Mouse (Mus musculus) G1E (cell line): ENCODE results near the gene Atp8a1. TPM values are rescaled to one million over a fixed set of nuclear protein-coding genes. Genes with fewer than 3 reads are reported as not detected.
"Not testable (repeated sequence)": the region's sequence is repeated elsewhere in the genome, so short reads cannot be mapped to it uniquely, and the experiment has no call there.

ENCODE experiments used
- ATAC-seq: 2 replicates; pipeline ENCODE4 v1.8.0; 2016; ENCODE audit warnings: mild to moderate bottlenecking; ENCODE audit not compliant: insufficient number of reproducible peaks, poor library complexity, low FRiP score, severe bottlenecking; ENCODE audit errors: extremely low read depth
- DNase-seq: peaks from one replicate; pipeline ENCODE4 v3.0.0; 2012; ENCODE audit warnings: low spot score
- H3K27me3 ChIP-seq: 2 replicates; pipeline ENCODE4 v1.6.1; 2012; ENCODE audit warnings: mild to moderate bottlenecking, low read length, inconsistent platforms; ENCODE audit not compliant: insufficient read depth
- H3K36me3 ChIP-seq: replicated peaks from 2 replicates; pipeline ENCODE3; 2012; ENCODE audit warnings: mild to moderate bottlenecking, inconsistent platforms
- H3K4me1 ChIP-seq: 2 replicates; pipeline ENCODE4 v1.6.1; 2012; ENCODE audit warnings: low read depth, low read length, inconsistent platforms, mixed read lengths; ENCODE audit not compliant: insufficient read depth
- H3K4me3 ChIP-seq: 2 replicates; pipeline ENCODE4 v1.5.1; 2012; ENCODE audit warnings: low read depth, mild to moderate bottlenecking, inconsistent platforms, low read length, moderate library complexity, mixed read lengths
- H3K9me3 ChIP-seq: replicated peaks from 2 replicates; pipeline ENCODE4 v1.6.1; 2012; ENCODE audit warnings: inconsistent platforms
- CTCF ChIP-seq: IDR thresholded peaks from 2 replicates; pipeline ENCODE4 v1.5.1; 2012; ENCODE audit warnings: low read depth, low read length, inconsistent platforms, mixed read lengths
- GATA1 ChIP-seq: IDR thresholded peaks from 2 replicates; pipeline ENCODE4 v1.6.1; 2012; ENCODE audit warnings: borderline replicate concordance, low read length, inconsistent platforms, mixed read lengths
- GATA2 ChIP-seq: IDR thresholded peaks from 2 replicates; pipeline ENCODE4 v1.6.1; 2012; ENCODE audit warnings: low read depth, low read length, inconsistent platforms, borderline replicate concordance
- POLR2AphosphoS5 ChIP-seq: IDR thresholded peaks from 2 replicates; pipeline ENCODE4 v1.6.1; 2012; ENCODE audit warnings: low read depth, low read length, inconsistent platforms; ENCODE audit not compliant: insufficient replicate concordance
- TAL1 ChIP-seq: conservative IDR thresholded peaks from 2 replicates; pipeline ENCODE4 v1.6.1; 2012; ENCODE audit warnings: low read depth, low read length, inconsistent platforms, mixed read lengths
- polyA plus RNA-seq: library from polyadenylated mRNA; stranded (reverse); fragments of >175 nt; gene quantifications from 2 replicates; pipeline ENCODE4 v1.2.3, GENCODE M21; 2012
- total RNA-seq, 2 experiments: library from RNA; stranded (forward) in 1 of 2; stranded (reverse) in 1 of 2; fragments of 200-1000 nt in 1 of 2; fragments of >200 nt in 1 of 2; fragmentation: Nextera tagmentation in 1 of 2; gene quantifications; 2 replicates each; pipeline ENCODE4 v1.2.3; 2014 to 2017

The Atp8a1 gene
- total and polyA plus RNA-seq, 3 experiments: 13.5 to 156 (median 75.0) TPM

GRCm38 (mm10) chr5:67821185-67821584, 26.0 kb downstream of the Atp8a1 start:
- ATAC-seq: no peak; the same call in 1 of the 2 replicates
- Histone ChIP-seq H3K36me3 (peaks cover 32% of the 10 kb centered on the region), H3K4me1 (peaks cover 43% of the 10 kb centered on the region), H3K9me3 (no peaks in the 10 kb centered on the region), H3K27me3 (no peaks in the 10 kb centered on the region), H3K4me3 (peak overlapping the region; percentile 36; the same call in 1 of the 2 replicates)
- DNase-seq: no peak
- TF ChIP-seq GATA2: no peak
- no peak for TF ChIP-seq TAL1
- no peak for TF ChIP-seq GATA1

- TF ChIP-seq POLR2AphosphoS5: no peak
- no peak for TF ChIP-seq CTCF
- TF ChIP-seq GATA1: no peak
- no peak for TF ChIP-seq GATA2
- no peak for TF ChIP-seq TAL1
- H3K9me3 ChIP-seq: no peaks in the 10 kb centered on the region
- no peak for DNase-seq
- H3K36me3 ChIP-seq: peaks cover 28% of the 10 kb centered on the region
- H3K4me3 ChIP-seq: no peak overlapping the region
- no peaks in the 10 kb centered on the region for H3K27me3 ChIP-seq
- no peak for ATAC-seq
- peaks cover 50% of the 10 kb centered on the region for H3K4me1 ChIP-seq
Measured at GRCm38 (mm10) chr5:67819451-67819850, 27.8 kb downstream of the Atp8a1 start.

GRCm38 (mm10) chr5:67815572-67816325, 31.5 kb downstream of the Atp8a1 start:
- DNase-seq (peak; percentile 37), ATAC-seq (peak; percentile 79)
- Histone ChIP-seq H3K4me3 (peak overlapping the region; percentile 69), H3K27me3 (no peaks in the 10 kb centered on the region), H3K4me1 (peaks cover 47% of the 10 kb centered on the region), H3K9me3 (no peaks in the 10 kb centered on the region), H3K36me3 (peaks cover 33% of the 10 kb centered on the region)
- TF ChIP-seq GATA2: no peak
- 0 out of 2 replicates have a peak, but pooled peaks have one; percentile 14 for TF ChIP-seq TAL1
- no peak for TF ChIP-seq CTCF
- no peak for TF ChIP-seq GATA1
- TF ChIP-seq POLR2AphosphoS5: no peak

- peaks cover 38% of the 10 kb centered on the region for H3K36me3 ChIP-seq
- not testable (repeated sequence) for DNase-seq, ATAC-seq
Measured at GRCm38 (mm10) chr5:67815060-67815459, 32.2 kb downstream of the Atp8a1 start.

GRCm38 (mm10) chr5:67814437-67814965, 32.7 kb downstream of the Atp8a1 start:
- no peak for DNase-seq
- no peak for TF ChIP-seq CTCF
- no peak for TF ChIP-seq TAL1
- TF ChIP-seq POLR2AphosphoS5: no peak
- no peak for TF ChIP-seq GATA2
- TF ChIP-seq GATA1: no peak
- peak overlapping the region; percentile 67; the same call in 1 of the 2 replicates for H3K4me3 ChIP-seq
- no peak for ATAC-seq
- H3K36me3 ChIP-seq: peaks cover 36% of the 10 kb centered on the region
- peaks cover 41% of the 10 kb centered on the region for H3K4me1 ChIP-seq
- no peaks in the 10 kb centered on the region for H3K27me3 ChIP-seq
- H3K9me3 ChIP-seq: no peaks in the 10 kb centered on the region

More at GRCm38 (mm10) chr5:67815060-67815459, 32.2 kb downstream of the Atp8a1 start:
- H3K4me1 ChIP-seq: peaks cover 45% of the 10 kb centered on the region
- H3K9me3 ChIP-seq, H3K27me3 ChIP-seq: not testable (repeated sequence)
- peak overlapping the region; percentile 69; the same call in 1 of the 2 replicates for H3K4me3 ChIP-seq

- Histone ChIP-seq H3K9me3 (no peaks in the 10 kb centered on the region), H3K27me3 (no peaks in the 10 kb centered on the region), H3K36me3 (peaks cover 39% of the 10 kb centered on the region), H3K4me1 (peaks cover 39% of the 10 kb centered on the region), H3K4me3 (no peak overlapping the region)
- DNase-seq (no peak), ATAC-seq (no peak)
- TF ChIP-seq CTCF (no peak), GATA2 (no peak), POLR2AphosphoS5 (no peak), GATA1 (no peak), TAL1 (no peak)
Measured at GRCm38 (mm10) chr5:67813334-67813733, 33.9 kb downstream of the Atp8a1 start.
